Mouse (Mus musculus) gastrocnemius, adult 2 months (tissue): ENCODE measurements around the gene Rdh7. TPM values are rescaled to one million over a fixed set of nuclear protein-coding genes. Genes with fewer than 3 reads are reported as not detected.
"Not testable (repeated sequence)": the region's sequence is repeated elsewhere in the genome, so short reads cannot be mapped to it uniquely, and the experiment has no call there.

ENCODE experiments used
- DNase-seq: peaks from one replicate; pipeline ENCODE4 v3.0.0; 2022
- H3K27ac ChIP-seq: fragments of 200-600 bp; 2 replicates; pipeline ENCODE4 v1.8.1; 2022; ENCODE audit warnings: mild to moderate bottlenecking
- H3K4me3 ChIP-seq: fragments of 200-600 bp; 2 replicates; pipeline ENCODE4 v1.8.1; 2022; ENCODE audit warnings: mild to moderate bottlenecking, moderate library complexity
- CTCF ChIP-seq: fragments of 200-600 bp; IDR thresholded peaks from 2 replicates; pipeline ENCODE4 v1.8.1; 2022; ENCODE audit warnings: antibody characterized with exemption, mild to moderate bottlenecking, moderate library complexity
- intact Hi-C: fragments of 180-260 bp; cut with DNase I; formaldehyde crosslinking; loops from one replicate; pipeline ENCODE4 v1.15.1; 2025
- total RNA-seq, 2 experiments: library from RNA; stranded (reverse); gene quantifications; 2 replicates each; pipeline ENCODE4 v1.2.3; 2021

The Rdh7 gene
- total RNA-seq, 2 experiments from 2014 or later = not detected

DNA sequence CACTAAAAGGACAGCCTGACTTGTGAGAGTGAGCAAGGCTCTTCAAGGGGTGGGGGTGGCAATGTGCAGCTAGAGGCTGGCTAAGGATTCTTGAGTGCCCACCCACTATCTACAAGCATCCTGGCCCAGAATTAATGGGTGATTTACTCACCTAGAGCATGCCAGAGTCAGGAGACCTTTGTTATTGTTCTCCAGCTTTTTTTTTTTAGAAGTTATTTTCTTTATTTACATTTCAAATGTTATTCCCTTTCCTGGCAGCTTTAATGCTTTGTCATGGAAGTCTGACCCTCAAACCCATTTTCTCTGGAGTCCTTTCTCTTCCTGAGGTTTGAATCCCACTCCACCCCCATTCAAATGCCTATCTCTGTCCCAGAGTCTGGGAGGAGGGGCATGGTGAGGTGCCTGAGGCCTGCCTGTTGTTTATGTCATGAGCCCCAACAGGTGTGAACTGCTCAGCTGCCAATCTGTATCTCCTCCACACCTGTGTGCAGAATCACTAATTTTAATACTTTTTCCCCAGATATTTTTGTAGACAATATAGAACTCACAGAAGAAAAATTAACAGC lies 18.9 kb upstream of the Rdh7 start:
- no peak overlapping the region for H3K27ac ChIP-seq
- DNase-seq = no peak
- H3K4me3 ChIP-seq = no peak overlapping the region
- intact Hi-C loops = no loop called here
- TF ChIP-seq CTCF = no peak

DNA sequence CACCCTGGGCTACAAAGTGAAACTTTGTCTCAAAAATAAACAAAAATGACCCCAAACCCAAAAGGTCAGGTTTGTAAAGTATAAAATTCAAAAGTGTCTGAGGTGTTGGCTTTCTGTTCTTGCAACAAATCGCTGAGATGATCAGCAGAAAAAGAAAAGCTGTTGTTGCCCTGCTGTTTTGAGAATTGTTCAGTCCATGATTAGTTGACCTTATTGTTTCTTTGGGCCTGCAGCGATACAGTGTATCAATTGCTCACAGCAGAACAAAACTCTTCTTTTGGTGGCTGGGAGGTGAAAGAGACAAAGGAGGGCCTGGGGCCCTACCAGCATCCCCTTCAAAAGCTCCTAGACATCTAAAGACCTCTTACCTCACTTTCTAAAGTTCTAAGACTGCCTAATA lies 17.5 kb upstream of the Rdh7 start:
- no peak for TF ChIP-seq CTCF
- H3K4me3 ChIP-seq = no peak overlapping the region
- no peak for DNase-seq
- no peak overlapping the region for H3K27ac ChIP-seq
- intact Hi-C loops = no loop called here

DNA sequence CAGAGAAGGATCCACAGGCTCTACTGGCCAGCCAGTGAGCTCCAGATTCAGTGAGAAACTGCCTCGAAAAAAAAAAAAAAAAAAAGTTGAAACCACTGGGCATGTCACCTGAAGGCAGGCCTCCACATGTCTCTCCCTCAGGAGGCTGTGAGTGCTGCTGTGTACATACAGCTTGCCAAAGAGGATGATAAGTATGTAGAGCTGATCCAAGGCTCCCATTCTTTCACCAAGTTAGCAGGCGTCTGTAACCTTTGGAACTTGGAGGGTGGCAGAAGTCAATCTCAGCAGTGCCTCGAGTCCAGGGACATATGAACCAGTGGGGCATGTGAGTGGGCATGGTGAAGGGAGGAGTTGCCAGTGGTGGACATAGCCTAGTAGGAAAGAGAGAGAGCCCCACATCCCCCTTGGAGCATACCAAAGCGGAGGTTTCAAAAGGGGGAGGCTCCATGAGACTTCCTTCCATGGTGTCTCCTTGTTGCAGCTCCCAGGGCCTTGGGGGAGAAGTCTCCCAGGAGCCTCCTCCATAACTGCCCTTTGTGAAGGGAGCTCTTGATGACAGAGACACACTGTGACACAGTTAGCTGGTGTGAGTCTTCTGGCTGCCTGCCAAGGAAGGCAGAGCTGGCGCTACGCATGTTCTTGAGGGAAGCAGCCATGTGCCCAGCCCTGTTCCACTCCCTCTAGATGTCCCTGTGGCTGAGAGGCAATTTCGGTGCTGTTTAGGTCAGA lies 16.3 kb upstream of the Rdh7 start:
- intact Hi-C loops = no loop called here
- no peak overlapping the region for H3K27ac ChIP-seq
- no peak for TF ChIP-seq CTCF
- peak; percentile 26 for DNase-seq
- H3K4me3 ChIP-seq = no peak overlapping the region

DNA sequence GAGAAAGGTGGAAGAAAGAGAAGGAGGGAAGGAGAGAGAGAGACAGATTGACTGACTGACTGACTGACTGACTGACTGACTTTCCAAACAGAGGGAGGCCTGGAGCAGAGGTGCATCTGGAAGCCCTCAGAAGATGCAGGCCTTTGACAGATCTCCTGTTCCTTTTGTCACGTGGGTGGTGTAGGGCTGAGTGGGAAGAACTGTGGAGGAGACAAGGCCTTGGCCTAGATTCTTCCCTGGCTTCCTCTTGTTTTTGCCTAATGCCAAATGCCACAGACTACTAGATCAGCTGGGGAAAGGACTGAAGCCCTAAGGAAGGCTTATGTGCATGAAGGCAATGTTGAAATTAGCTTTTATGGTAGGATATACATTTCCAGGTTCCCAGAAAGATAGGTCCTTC lies 14.5 kb upstream of the Rdh7 start:
- intact Hi-C loops = no loop called here
- Histone ChIP-seq H3K27ac (no peak overlapping the region), H3K4me3 (no peak overlapping the region)
- TF ChIP-seq CTCF = no peak
- no peak for DNase-seq

DNA sequence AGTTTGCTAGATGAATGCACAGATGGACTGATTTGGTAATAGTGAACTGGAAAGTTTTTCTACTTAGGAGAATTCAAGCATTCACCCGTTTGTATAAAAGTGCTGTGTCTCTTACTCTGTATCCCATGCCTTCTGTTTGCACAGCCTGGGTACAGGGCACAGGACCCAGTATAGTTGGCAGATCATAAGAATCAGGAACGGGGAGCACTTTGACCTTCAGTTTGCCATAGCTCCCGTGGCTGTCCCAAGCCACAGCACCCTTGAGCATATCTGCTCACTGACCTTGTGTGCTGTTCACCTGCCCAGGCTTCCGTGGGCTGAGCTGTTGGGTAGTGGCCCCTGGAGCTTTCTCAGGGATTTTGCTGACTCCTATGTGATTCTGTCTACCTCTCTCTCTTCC lies 13.1 kb upstream of the Rdh7 start:
- no peak for TF ChIP-seq CTCF
- H3K4me3 ChIP-seq = no peak overlapping the region
- DNase-seq = no peak
- H3K27ac ChIP-seq = no peak overlapping the region
- intact Hi-C loops = no loop called here

DNA sequence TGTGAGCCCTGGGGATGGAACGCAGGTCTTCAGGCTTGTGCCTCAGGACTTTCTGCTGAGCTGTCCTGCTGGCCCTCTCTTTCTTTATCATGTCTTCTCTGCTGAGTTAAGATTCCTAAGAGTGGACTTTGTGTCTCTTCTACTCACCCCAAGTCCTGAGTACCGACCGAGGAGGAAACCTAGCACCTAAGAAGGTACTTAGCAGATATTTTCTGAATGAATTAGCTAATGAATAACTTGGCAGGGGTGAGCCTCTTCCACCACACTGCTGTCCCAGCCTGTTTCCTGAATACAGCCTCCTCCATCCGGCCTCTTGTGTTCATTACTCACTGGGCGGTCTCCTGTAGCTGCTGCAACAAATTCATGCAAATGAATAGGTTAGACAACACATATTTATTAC lies 11.2 kb upstream of the Rdh7 start:
- intact Hi-C loops = no loop called here
- H3K4me3 ChIP-seq = no peak overlapping the region
- H3K27ac ChIP-seq = no peak overlapping the region
- no peak for TF ChIP-seq CTCF
- DNase-seq = no peak

DNA sequence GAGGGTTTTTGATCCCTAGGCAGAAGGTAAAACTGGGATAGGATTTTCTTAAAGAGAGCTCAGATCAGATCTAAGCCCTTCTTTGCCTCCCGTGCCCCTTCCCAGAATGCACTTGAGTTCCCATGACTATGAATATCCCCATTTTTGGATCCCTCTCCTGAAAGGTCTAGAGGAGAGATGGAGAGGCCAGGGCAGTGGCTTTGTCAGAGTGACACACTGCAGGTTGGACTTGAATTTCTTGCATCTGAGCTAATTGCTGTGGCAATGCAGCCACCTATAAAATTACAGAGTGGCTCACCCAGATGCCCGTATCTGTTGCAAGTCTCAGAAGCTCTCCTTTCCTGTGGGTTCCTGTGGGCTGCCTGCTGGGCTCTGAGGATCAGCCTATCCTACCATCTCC lies 9.6 kb upstream of the Rdh7 start, which contains the start of gene Sdr9c7:
TSS of gene Sdr9c7 (plus strand) at position 301 of the 400 bp plus-strand sequence.
- no peak within 1 kb of the TSS for H3K27ac ChIP-seq
- no peak for TF ChIP-seq CTCF
- intact Hi-C loops = no loop called here
- H3K4me3 ChIP-seq = no peak within 1 kb of the TSS
- no peak for DNase-seq

DNA sequence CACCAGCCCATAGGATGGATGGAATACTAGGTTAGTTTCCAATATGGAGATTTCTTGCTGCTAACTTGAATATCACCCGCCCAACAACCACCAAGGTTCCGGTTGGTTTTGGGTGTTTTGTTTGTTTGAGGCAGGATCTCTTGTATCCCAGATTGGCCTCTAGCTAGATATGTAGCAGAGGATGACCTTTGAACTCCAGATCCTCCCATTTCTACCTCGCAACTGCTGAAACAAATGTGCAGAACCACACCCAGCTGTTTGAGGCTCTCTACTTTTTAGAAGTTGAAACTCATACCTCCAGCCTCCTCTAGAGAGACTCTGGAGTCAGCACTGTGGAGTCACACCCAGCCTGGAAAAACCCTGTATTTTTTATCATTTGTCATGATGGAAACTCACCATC lies 8.9 kb upstream of the Rdh7 start:
- Histone ChIP-seq H3K4me3 (no peak overlapping the region), H3K27ac (no peak overlapping the region)
- DNase-seq = no peak
- no peak for TF ChIP-seq CTCF
- intact Hi-C loops = no loop called here

DNA sequence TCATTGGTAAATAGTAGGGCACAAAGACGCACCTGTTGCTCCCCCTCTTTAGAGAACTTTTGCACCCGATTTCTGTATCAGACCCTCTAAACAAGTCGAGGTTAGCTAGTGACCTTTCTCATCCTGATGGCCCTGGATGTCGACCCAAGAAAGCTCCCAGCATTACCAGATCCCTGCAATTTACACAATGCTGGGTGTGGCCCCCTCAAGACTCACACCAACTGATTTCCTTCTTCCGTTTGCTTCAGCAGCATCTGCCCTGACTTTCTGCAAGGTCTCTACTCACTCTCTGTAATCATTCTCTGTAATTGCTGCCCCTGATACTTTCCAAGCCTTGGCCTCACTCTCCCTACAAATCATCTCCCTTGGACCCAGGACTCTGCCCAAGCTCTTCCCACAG lies 8.1 kb upstream of the Rdh7 start:
- TF ChIP-seq CTCF = no peak
- intact Hi-C loops = no loop called here
- Histone ChIP-seq H3K4me3 (no peak overlapping the region), H3K27ac (no peak overlapping the region)
- no peak for DNase-seq

DNA sequence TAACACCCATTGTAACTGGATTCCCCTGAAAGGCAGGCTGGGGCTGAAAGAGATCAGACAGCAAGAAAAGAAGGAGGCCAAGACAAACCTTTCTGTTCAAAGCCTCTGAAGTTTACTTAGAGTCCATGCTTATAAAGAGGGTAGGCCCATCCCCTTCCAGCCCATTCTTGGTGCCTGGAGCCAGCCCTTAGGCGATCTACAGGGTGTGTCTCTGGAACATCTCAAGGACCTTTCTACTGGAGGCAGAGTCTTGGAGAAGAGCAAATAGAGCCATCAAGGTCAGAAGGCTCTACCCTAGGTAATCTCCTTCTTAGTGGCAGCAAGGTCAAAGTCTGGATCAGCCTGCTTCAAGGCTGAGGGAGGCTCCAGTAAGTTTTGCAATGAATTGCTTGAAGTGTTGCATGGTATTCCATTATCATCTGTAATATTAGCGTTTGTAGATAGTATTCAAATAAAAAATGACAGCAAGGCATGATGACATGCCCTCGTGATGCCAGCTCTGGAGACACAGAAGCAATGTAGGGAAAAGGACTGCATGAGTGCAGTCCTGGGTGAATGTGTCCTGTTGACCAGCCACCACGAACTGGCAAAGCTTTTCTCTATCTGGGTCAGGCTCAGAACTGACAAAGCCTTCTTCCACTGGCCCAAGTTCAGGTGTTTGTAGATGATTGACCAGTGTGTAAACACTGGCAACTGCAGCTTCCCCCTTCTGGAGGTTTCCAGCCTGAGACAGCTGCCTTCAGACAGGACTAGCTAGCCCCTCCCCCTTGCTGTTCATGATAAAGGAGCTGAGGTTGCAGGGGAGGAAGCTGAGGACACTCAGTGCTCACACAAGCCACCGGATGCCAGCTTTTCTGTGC lies 4.8 kb upstream of the Rdh7 start:
- H3K4me3 ChIP-seq, H3K27ac ChIP-seq, DNase-seq, intact Hi-C loops: not testable (repeated sequence)

DNA sequence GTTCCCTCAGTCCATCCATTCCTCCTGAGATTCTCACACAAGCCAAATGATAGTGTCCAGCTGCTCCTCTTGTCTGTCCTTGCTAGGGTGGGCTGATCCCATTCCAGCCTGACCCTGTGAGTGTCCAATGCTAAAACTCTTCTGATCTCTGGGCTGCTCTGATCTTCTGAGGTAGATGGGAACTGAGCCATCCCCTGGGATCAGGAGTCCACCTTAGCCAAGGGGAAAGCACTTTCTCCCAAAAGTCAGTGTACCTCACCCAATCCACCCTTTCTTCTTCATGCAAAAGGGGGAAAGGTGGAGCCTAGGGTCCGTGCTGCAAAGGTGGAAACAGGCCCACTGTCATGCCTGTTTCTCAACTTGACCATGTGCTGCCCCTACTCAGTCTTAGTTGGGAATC lies 2.9 kb upstream of the Rdh7 start:
- Histone ChIP-seq H3K4me3 (no peak overlapping the region), H3K27ac (no peak overlapping the region)
- no peak for TF ChIP-seq CTCF
- no peak for DNase-seq
- intact Hi-C loops = no loop called here

DNA sequence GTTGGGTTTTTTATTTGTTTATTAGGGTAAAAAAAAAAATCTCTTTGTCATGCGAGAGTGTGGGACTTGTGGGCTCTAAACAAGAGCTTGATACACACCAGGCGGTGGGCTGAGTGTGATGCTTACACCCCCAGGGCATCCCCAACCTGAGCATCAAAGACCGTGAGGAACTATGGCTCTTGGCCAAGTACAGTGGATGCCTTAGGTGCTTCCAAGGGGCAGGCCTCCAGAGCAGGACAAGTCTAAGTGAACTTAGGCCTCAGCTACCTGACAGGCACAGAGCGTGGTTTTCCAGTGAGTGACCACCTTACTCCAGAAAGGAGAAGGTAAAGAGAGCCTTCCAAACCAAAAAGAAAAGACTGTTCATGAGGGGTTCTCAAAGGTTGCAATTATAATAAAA lies 1.6 kb downstream of the Rdh7 start:
- Histone ChIP-seq H3K4me3 (no peak overlapping the region), H3K27ac (no peak overlapping the region)
- no peak for DNase-seq
- no peak for TF ChIP-seq CTCF
- intact Hi-C loops = no loop called here

DNA sequence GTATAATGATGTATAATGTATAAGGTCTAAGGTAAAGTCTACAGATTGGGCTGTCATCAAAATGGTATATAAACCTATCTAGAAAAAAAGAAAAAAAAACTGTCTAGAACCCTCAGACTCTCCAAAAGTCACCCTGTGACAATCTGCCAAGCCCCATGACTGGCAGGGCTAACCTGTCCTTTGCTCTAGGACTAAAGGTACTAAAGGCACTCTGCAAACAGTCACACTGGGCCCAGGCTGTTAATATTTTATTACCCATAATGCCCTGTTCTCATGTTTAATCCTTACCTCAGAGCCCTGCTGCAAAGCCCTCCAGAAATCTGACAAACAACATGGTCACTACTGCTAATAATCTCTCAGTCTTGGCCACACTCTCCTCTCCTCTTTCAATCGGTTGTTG lies 2.1 kb downstream of the Rdh7 start:
- no peak for TF ChIP-seq CTCF
- no peak for DNase-seq

More for the DNA sequence above, 2.1 kb downstream of the Rdh7 start:
- Histone ChIP-seq H3K4me3 (no peak overlapping the region), H3K27ac (no peak overlapping the region)
- intact Hi-C loops = no loop called here
